Mouse (Mus musculus) hindlimb bud, embryonic 11.5 days (tissue): ENCODE results near the gene Pmepa1.

Experiments used
- DNase-seq: peaks from one replicate; pipeline ENCODE4 v3.0.0-alpha.2; 2012; ENCODE audit warnings: low read depth, low spot score; ENCODE audit errors: extremely low spot score

The Pmepa1 gene

GRCm38 (mm10) chr2:173276859-173277258, 526 bp upstream of the Pmepa1 start:
- DNase-seq, result no peak

- DNase-seq, result no peak
These were observed 761 bp downstream of the Pmepa1 start for GRCm38 (mm10) chr2:173275343-173276201.

- DNase-seq, result no peak
These were observed 1.6 kb downstream of the Pmepa1 start for GRCm38 (mm10) chr2:173274428-173275342.

GRCm38 (mm10) chr2:173273885-173274284, 2.4 kb downstream of the Pmepa1 start:
- no peak for DNase-seq

GRCm38 (mm10) chr2:173272354-173272900, 3.9 kb downstream of the Pmepa1 start:
- DNase-seq, result no peak

- no peak for DNase-seq
These were observed 4.8 kb downstream of the Pmepa1 start for GRCm38 (mm10) chr2:173271541-173271940.

- no peak for DNase-seq
These were observed 5.6 kb downstream of the Pmepa1 start for GRCm38 (mm10) chr2:173270601-173271248.

- DNase-seq, result no peak
These were observed 6.1 kb downstream of the Pmepa1 start for GRCm38 (mm10) chr2:173270196-173270595.

GRCm38 (mm10) chr2:173267562-173267961, 8.8 kb downstream of the Pmepa1 start:
- no peak for DNase-seq

- no peak for DNase-seq
These were observed 9.8 kb downstream of the Pmepa1 start for GRCm38 (mm10) chr2:173266349-173267112.

GRCm38 (mm10) chr2:173265468-173266265, 10.7 kb downstream of the Pmepa1 start:
- no peak for DNase-seq

GRCm38 (mm10) chr2:173264467-173265128, 11.7 kb downstream of the Pmepa1 start:
- DNase-seq, result no peak

- no peak for DNase-seq
These were observed 12.6 kb downstream of the Pmepa1 start for GRCm38 (mm10) chr2:173263636-173264330.

GRCm38 (mm10) chr2:173261497-173261896, 14.8 kb downstream of the Pmepa1 start:
- no peak for DNase-seq

- no peak for DNase-seq
These were observed 17.8 kb downstream of the Pmepa1 start for GRCm38 (mm10) chr2:173258459-173259091.

- DNase-seq, result no peak
These were observed 18.7 kb downstream of the Pmepa1 start for GRCm38 (mm10) chr2:173257610-173258009.

GRCm38 (mm10) chr2:173256552-173256949, 19.8 kb downstream of the Pmepa1 start:
- no peak for DNase-seq
